Mouse (Mus musculus) thymus, adult 2 months (tissue): ENCODE results near the gene Apoa1.

Source experiments
- CTCF ChIP-seq: fragments of 200-500 bp; IDR thresholded peaks from 2 replicates; pipeline ENCODE4 v1.5.1; 2012; ENCODE audit warnings: mild to moderate bottlenecking, control low read depth, low read length, moderate library complexity, borderline replicate concordance; ENCODE audit not compliant: control insufficient read depth, poor library complexity, insufficient read depth; ENCODE audit errors: extremely low read depth
- POLR2A ChIP-seq: fragments of 200-500 bp; IDR thresholded peaks from 2 replicates; pipeline ENCODE4 v1.6.1; 2012; ENCODE audit warnings: mild to moderate bottlenecking, low read length, control low read depth, moderate library complexity; ENCODE audit not compliant: control insufficient read depth, poor library complexity, insufficient read depth; ENCODE audit errors: extremely low read depth

- TF ChIP-seq CTCF (no peak), POLR2A (no peak)
Observed at GRCm38 (mm10) chr9:46208401-46208974, 19.9 kb upstream of the Apoa1 start.
